Mouse (Mus musculus): ENCODE measurements around the gene Gm21988.

DNA sequence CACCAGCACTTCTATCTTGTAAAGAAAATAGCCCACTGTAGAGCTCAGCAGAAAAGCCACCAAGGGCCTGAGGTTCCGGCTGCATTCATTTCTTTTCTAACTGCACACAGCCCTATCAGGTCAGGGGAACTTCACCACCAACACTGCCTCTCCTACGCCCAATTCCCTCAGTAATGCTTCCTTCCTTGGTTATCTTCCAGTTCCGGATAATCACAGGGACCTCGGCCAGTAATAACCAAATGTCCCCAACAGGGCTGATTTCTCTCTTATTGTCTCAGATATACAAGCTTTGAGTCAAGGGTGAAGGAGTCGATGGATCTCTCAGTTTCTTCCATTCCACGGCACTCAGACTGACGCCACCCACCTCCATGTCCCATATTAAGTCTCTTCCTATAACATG, 32.3 kb downstream of the Gm21988 start:
- no peak for TF ChIP-seq CTCF (IDR thresholded peaks at IDR 0.05; ENCODE audit: extremely low read depth, insufficient read length, insufficient replicate concordance, low read depth, low read length)
- TF ChIP-seq POLR2A (IDR thresholded peaks at IDR 0.05; ENCODE audit: low read depth, low read length): no peak

Measured in small intestine, adult 2 months (tissue).